Mouse (Mus musculus) heart, embryonic 15.5 days (tissue): ENCODE results near the gene Gm12569. TPM values are rescaled to one million over a fixed set of nuclear protein-coding genes. Genes with fewer than 3 reads are reported as not detected.

Experiments used
- ATAC-seq: fragments of 200-750 bp; cut with Nextera tagmentation; replicated peaks from 2 replicates; pipeline ENCODE4 v1.8.0; 2017; ENCODE audit warnings: low read depth, moderate TSS enrichment; ENCODE audit not compliant: insufficient number of reproducible peaks, insufficient read depth, low FRiP score
- H3K27ac ChIP-seq: fragments of 300-500 bp; sonication (generic); 2 replicates; pipeline ENCODE4 v1.5.1; 2015; ENCODE audit warnings: mild to moderate bottlenecking, inconsistent platforms
- H3K27me3 ChIP-seq: fragments of 300-500 bp; sonication (generic); 2 replicates; pipeline ENCODE4 v1.6.1; 2015; ENCODE audit warnings: inconsistent platforms
- H3K36me3 ChIP-seq: fragments of 300-500 bp; sonication (generic); 2 replicates; pipeline ENCODE4 v1.6.1; 2015; ENCODE audit warnings: mild to moderate bottlenecking, inconsistent platforms
- H3K4me1 ChIP-seq: fragments of 300-500 bp; sonication (generic); replicated peaks from 2 replicates; pipeline ENCODE4 v1.6.1; 2015; ENCODE audit warnings: inconsistent platforms
- H3K4me2 ChIP-seq: fragments of 300-500 bp; sonication (generic); 2 replicates; pipeline ENCODE4 v1.6.1; 2015; ENCODE audit warnings: inconsistent platforms, mild to moderate bottlenecking, moderate library complexity
- H3K4me3 ChIP-seq: fragments of 300-500 bp; sonication (generic); 2 replicates; pipeline ENCODE4 v1.5.1; 2015; ENCODE audit warnings: mild to moderate bottlenecking, inconsistent platforms
- H3K9ac ChIP-seq: fragments of 300-500 bp; sonication (generic); 2 replicates; pipeline ENCODE4 v1.6.1; 2015; ENCODE audit warnings: mild to moderate bottlenecking, inconsistent platforms
- H3K9me3 ChIP-seq: fragments of 300-500 bp; sonication (generic); replicated peaks from 2 replicates; pipeline ENCODE4 v1.6.1; 2016; ENCODE audit warnings: inconsistent platforms
- WGBS: fragments of 180-500 bp; shearing (Covaris S2); methylation state at CpG from one replicate; pipeline ENCODE4 v1.1.7; 2015; ENCODE audit warnings: mixed read lengths; 5-methylcytosine and 5-hydroxymethylcytosine counted together
- polyA plus RNA-seq: library from polyadenylated mRNA; unstranded; fragments of >200 nt; fragmentation: Nextera tagmentation; extraction: Ambion mirVana; gene quantifications from 2 replicates; pipeline ENCODE4 v1.2.1, GENCODE M21; 2015

Gm12569 gene
- polyA plus RNA-seq, result not detected in 2 replicates

GRCm38 (mm10) chr11:51220308-51220707 lies at the start of gene Gm12569:
Gene Gm12569, plus strand, starts transcription at chr11:51220473.
- H3K36me3 ChIP-seq, result no peaks in the 10 kb centered on the region
- H3K4me3 ChIP-seq, result no peak within 1 kb of the TSS
- H3K27me3 ChIP-seq, result no peaks in the 10 kb centered on the region
- H3K9me3 ChIP-seq, result no peaks in the 10 kb centered on the region
- whole genome bisulfite sequencing, result 93% methylated on average over 11 of the region's 11 CpGs
- H3K27ac ChIP-seq, result no peak within 1 kb of the TSS
- no peak within 1 kb of the TSS for H3K4me2 ChIP-seq
- H3K4me1 ChIP-seq, result no peaks in the 10 kb centered on the region
- H3K9ac ChIP-seq, result no peak within 1 kb of the TSS
- ATAC-seq, result no peak

DNA sequence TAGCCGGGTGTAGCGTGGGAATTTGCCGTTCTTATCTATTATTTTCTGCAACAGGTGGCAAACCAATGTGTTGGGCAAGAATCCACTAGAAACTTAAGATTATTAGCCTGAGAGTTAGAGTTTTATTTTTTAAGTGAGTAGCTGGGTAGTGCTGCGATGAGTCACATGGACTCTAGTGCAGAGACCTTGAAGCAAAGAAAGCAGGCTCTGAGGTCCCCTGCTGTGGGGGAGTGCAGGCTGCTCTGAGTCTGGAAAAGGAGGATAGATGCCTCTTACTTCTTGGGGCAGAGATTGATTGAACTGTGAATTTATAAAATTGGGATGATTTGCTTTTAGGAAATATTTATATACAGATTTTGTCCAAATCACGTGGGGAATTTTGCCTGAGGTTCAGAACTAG lies 17.5 kb upstream of the Gm12569 start:
- 0 out of 2 replicates have a peak, but pooled peaks cover 4% of the 10 kb centered on the region for H3K9me3 ChIP-seq
- no peak overlapping the region for H3K4me3 ChIP-seq
- ATAC-seq, result no peak
- no peaks in the 10 kb centered on the region for H3K27me3 ChIP-seq
- no peak overlapping the region for H3K4me2 ChIP-seq
- no peak overlapping the region for H3K27ac ChIP-seq
- no peak overlapping the region for H3K9ac ChIP-seq
- H3K4me1 ChIP-seq, result no peaks in the 10 kb centered on the region
- no peaks in the 10 kb centered on the region for H3K36me3 ChIP-seq
- WGBS, result 78% methylated on average over 5 of the region's 5 CpGs

GRCm38 (mm10) chr11:51207758-51208157 lies 12.5 kb upstream of the Gm12569 start:
- Histone ChIP-seq H3K4me1 (no peaks in the 10 kb centered on the region), H3K27ac (no peak overlapping the region), H3K27me3 (no peaks in the 10 kb centered on the region), H3K9ac (no peak overlapping the region), H3K4me3 (no peak overlapping the region), H3K9me3 (0 out of 2 replicates have a peak, but pooled peaks cover 4% of the 10 kb centered on the region), H3K36me3 (no peaks in the 10 kb centered on the region), H3K4me2 (no peak overlapping the region)
- no peak for ATAC-seq
- WGBS, result 51% methylated on average over 3 of the region's 3 CpGs

- H3K4me2 ChIP-seq, result no peak overlapping the region
- H3K4me1 ChIP-seq, result no peaks in the 10 kb centered on the region
- no peak for ATAC-seq
- no peak overlapping the region for H3K27ac ChIP-seq
- H3K9me3 ChIP-seq, result no peaks in the 10 kb centered on the region
- H3K36me3 ChIP-seq, result no peaks in the 10 kb centered on the region
- no peak overlapping the region for H3K4me3 ChIP-seq
- WGBS, result 79% methylated on average over 5 of the region's 5 CpGs
- H3K27me3 ChIP-seq, result no peaks in the 10 kb centered on the region
- H3K9ac ChIP-seq, result no peak overlapping the region
Observed at GRCm38 (mm10) chr11:51211426-51211825, 8.8 kb upstream of the Gm12569 start.

DNA sequence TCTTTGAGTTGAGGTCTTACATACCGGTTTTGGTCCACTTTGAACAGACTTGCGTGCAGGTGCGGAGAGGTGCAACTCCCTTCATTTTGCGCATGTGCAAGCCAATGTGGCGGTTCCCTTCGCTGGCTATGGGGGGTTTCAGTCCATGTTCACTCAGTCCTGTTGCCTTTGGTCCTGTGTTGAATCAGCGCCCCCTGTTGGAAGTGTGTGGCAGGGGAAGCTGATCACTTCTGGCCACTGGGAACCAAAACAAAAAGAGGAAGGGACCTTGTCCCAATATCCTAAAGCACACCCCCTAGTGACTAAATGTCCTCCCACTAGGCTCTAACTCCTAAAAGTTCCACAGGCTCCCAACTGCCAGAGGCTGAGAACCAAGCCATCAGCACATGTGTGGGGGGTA lies 6.3 kb upstream of the Gm12569 start:
- WGBS, result 81% methylated on average over 7 of the region's 7 CpGs
- no peak for ATAC-seq
- no peaks in the 10 kb centered on the region for H3K9me3 ChIP-seq
- H3K4me2 ChIP-seq, result no peak overlapping the region
- no peaks in the 10 kb centered on the region for H3K27me3 ChIP-seq
- H3K4me1 ChIP-seq, result no peaks in the 10 kb centered on the region
- H3K27ac ChIP-seq, result no peak overlapping the region
- H3K9ac ChIP-seq, result no peak overlapping the region
- H3K36me3 ChIP-seq, result no peaks in the 10 kb centered on the region
- no peak overlapping the region for H3K4me3 ChIP-seq

DNA sequence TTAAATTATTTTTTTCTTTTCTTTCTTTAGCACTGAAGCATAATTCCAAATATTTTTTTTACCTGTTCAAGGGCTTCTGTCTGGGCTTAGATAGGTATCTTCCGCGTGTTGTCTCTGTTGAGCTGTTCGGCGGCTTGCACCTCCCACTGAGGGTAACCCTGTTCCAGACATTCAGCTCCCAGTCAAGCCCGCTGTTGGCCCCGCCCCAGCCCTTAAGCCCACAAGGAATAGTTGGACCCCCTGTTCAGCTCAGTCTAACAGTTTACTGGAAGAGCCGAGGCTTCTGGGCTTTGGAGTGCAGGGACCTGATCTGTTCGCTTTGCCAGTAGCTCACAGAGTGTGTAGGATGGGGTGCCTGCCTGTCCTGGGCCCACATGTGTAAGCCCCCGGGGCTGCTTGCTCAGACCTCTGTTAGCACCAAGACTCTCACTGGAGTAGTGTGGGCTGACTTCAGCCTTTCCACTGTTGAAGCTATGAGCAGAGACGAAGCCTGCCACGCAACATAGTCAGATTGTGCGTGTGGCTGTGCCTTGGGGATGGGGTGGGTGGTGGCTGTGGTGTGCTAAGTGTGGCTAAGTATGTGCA lies 785 bp upstream of the Gm12569 start:
- Histone ChIP-seq H3K4me1 (no peaks in the 10 kb centered on the region), H3K27me3 (no peaks in the 10 kb centered on the region), H3K4me3 (no peak overlapping the region), H3K9me3 (no peaks in the 10 kb centered on the region), H3K36me3 (no peaks in the 10 kb centered on the region), H3K4me2 (no peak overlapping the region), H3K9ac (no peak overlapping the region), H3K27ac (no peak overlapping the region)
- 76% methylated on average over 12 of the region's 12 CpGs for WGBS
- no peak for ATAC-seq

GRCm38 (mm10) chr11:51227104-51227503 lies 6.8 kb downstream of the Gm12569 start:
- H3K27me3 ChIP-seq, result no peaks in the 10 kb centered on the region
- no peak overlapping the region for H3K4me2 ChIP-seq
- no peaks in the 10 kb centered on the region for H3K36me3 ChIP-seq
- H3K27ac ChIP-seq, result no peak overlapping the region
- ATAC-seq, result no peak
- 78% methylated on average over 4 of the region's 4 CpGs for WGBS
- H3K4me3 ChIP-seq, result no peak overlapping the region
- no peaks in the 10 kb centered on the region for H3K4me1 ChIP-seq
- H3K9ac ChIP-seq, result no peak overlapping the region
- no peaks in the 10 kb centered on the region for H3K9me3 ChIP-seq

DNA sequence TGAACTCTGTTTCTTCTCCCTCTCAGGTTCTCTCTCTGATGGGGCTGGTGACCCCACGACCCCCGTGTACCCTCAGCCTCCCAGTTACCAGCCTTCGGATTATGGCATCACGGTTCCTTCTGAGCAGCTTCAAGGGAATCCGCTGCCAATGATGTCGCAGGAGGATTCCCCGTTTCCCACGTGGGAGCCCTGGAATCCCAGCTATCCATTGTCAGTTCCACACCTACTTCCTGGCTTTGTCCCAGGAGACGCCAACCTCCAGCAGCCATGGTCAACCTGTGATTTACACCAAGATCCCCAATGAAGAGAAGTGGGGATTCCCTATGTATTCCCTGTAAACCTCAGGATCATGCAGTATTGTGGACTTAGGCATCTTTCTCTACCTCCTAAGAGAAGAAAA lies 14.4 kb downstream of the Gm12569 start:
- Histone ChIP-seq H3K27me3 (no peaks in the 10 kb centered on the region), H3K4me1 (no peaks in the 10 kb centered on the region), H3K4me3 (no peak overlapping the region), H3K9me3 (no peaks in the 10 kb centered on the region), H3K27ac (no peak overlapping the region), H3K9ac (no peak overlapping the region), H3K4me2 (no peak overlapping the region), H3K36me3 (no peaks in the 10 kb centered on the region)
- WGBS, result 77% methylated on average over 9 of the region's 9 CpGs
- no peak for ATAC-seq

DNA sequence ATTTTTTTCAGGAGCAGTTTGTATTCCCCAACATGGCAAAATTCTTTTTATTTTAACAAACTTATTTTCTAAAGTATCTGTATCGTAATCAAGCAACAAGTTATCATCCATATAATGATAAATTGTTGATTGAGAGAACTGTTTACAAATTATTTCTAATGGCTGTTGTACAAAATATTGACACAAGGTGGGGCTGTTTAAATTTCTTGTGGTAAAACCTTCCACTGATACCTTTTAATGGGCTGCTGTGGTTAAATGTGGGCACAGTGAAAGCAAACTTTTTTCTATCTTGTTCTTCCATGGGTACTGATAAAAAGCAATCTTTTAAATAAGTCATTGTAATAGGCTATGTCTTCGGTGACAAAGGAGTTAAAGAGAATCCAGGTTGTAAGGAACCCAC lies 22.6 kb downstream of the Gm12569 start:
- Histone ChIP-seq H3K4me3 (no peak overlapping the region), H3K9ac (no peak overlapping the region), H3K4me1 (no peaks in the 10 kb centered on the region), H3K36me3 (no peaks in the 10 kb centered on the region), H3K27me3 (no peaks in the 10 kb centered on the region), H3K9me3 (no peaks in the 10 kb centered on the region; the same call in 1 of the 2 replicates), H3K27ac (no peak overlapping the region), H3K4me2 (no peak overlapping the region)
- 77% methylated on average over 2 of the region's 2 CpGs for WGBS
- no peak for ATAC-seq

- Histone ChIP-seq H3K9me3 (no peaks in the 10 kb centered on the region), H3K4me3 (no peak overlapping the region), H3K27me3 (peaks cover 3% of the 10 kb centered on the region; the same call in 1 of the 2 replicates), H3K4me1 (no peaks in the 10 kb centered on the region), H3K27ac (no peak overlapping the region), H3K9ac (no peak overlapping the region), H3K36me3 (no peaks in the 10 kb centered on the region), H3K4me2 (no peak overlapping the region)
- ATAC-seq, result no peak
- WGBS, result 82% methylated on average over 4 of the region's 4 CpGs
Observed at GRCm38 (mm10) chr11:51257006-51257405, 36.7 kb downstream of the Gm12569 start.

- ATAC-seq, result no peak
- Histone ChIP-seq H3K27ac (peak within 1 kb of the TSS; percentile 98), H3K27me3 (peaks cover 3% of the 10 kb centered on the region; the same call in 1 of the 2 replicates), H3K4me1 (peaks cover 31% of the 10 kb centered on the region), H3K9ac (peak within 1 kb of the TSS; percentile 66), H3K36me3 (no peaks in the 10 kb centered on the region), H3K4me3 (peak within 1 kb of the TSS; percentile 84), H3K9me3 (no peaks in the 10 kb centered on the region), H3K4me2 (peak within 1 kb of the TSS; percentile 85)
- WGBS, result 79% methylated on average over 3 of the region's 3 CpGs
Observed at GRCm38 (mm10) chr11:51261680-51262219, 41.5 kb downstream of the Gm12569 start, which contains the start of gene Clk4. Gene Clk4, plus strand, starts transcription at chr11:51261730.
